Mouse (Mus musculus) telencephalon, adult 2 months (tissue): ENCODE results near the gene Cdc42ep1.

ENCODE experiments used
- DNase-seq: peaks from one replicate; pipeline ENCODE4 v3.0.0-alpha.2; 2011; ENCODE audit warnings: low read depth, low spot score

Gene Cdc42ep1

GRCm38 (mm10) chr15:78842371-78843163 lies at the start of gene Cdc42ep1:
Gene Cdc42ep1 (plus strand): TSS chr15:78842624.
- DNase-seq = no peak

GRCm38 (mm10) chr15:78796196-78797059 lies 46.0 kb upstream of the Cdc42ep1 start:
- DNase-seq = no peak

GRCm38 (mm10) chr15:78797060-78797329 lies 45.4 kb upstream of the Cdc42ep1 start:
- no peak for DNase-seq

GRCm38 (mm10) chr15:78799029-78799428 lies 43.4 kb upstream of the Cdc42ep1 start:
- peak; percentile 23 for DNase-seq

- no peak for DNase-seq
These were observed 40.9 kb upstream of the Cdc42ep1 start for GRCm38 (mm10) chr15:78801571-78801970.

- DNase-seq = no peak
These were observed 40.3 kb upstream of the Cdc42ep1 start for GRCm38 (mm10) chr15:78801971-78802741.

- DNase-seq = no peak
These were observed 39.5 kb upstream of the Cdc42ep1 start, which contains the start of gene Card10 for GRCm38 (mm10) chr15:78802776-78803391. Gene Card10 (minus strand): TSS chr15:78803042.

GRCm38 (mm10) chr15:78803499-78803900 lies 38.9 kb upstream of the Cdc42ep1 start:
- DNase-seq = no peak

- no peak for DNase-seq
These were observed 38.1 kb upstream of the Cdc42ep1 start for GRCm38 (mm10) chr15:78804326-78804725.

GRCm38 (mm10) chr15:78805351-78805750 lies 37.1 kb upstream of the Cdc42ep1 start:
- DNase-seq = no peak

GRCm38 (mm10) chr15:78806614-78807013 lies 35.8 kb upstream of the Cdc42ep1 start:
- no peak for DNase-seq

- no peak for DNase-seq
These were observed 35.3 kb upstream of the Cdc42ep1 start for GRCm38 (mm10) chr15:78807141-78807540.

GRCm38 (mm10) chr15:78808980-78809379 lies 33.4 kb upstream of the Cdc42ep1 start:
- no peak for DNase-seq

- DNase-seq = no peak
These were observed 32.7 kb upstream of the Cdc42ep1 start for GRCm38 (mm10) chr15:78809739-78810138.

- no peak for DNase-seq
These were observed 32.3 kb upstream of the Cdc42ep1 start for GRCm38 (mm10) chr15:78810146-78810545.

GRCm38 (mm10) chr15:78813603-78814002 lies 28.8 kb upstream of the Cdc42ep1 start:
- no peak for DNase-seq

- DNase-seq = no peak
These were observed 26.9 kb upstream of the Cdc42ep1 start for GRCm38 (mm10) chr15:78815314-78816073.

GRCm38 (mm10) chr15:78816074-78816391 lies 26.4 kb upstream of the Cdc42ep1 start:
- no peak for DNase-seq

GRCm38 (mm10) chr15:78826213-78827204 lies 15.9 kb upstream of the Cdc42ep1 start:
- no peak for DNase-seq

- DNase-seq = no peak
These were observed 14.1 kb upstream of the Cdc42ep1 start for GRCm38 (mm10) chr15:78828315-78828714.
